Mouse (Mus musculus) left cerebral cortex, postnatal 4 days (tissue): ENCODE measurements at regions not wholly inside any gene's neighbourhood (a gene's known extent, or its start where the extent isn't known, plus 50 kb on each side); places are given as distances from the start of the nearest gene placed in this dataset.
A peak's percentile ranks its signal among the peaks of the same experiment; 100 is the strongest.
"Not testable (repeated sequence)": the region's sequence is repeated elsewhere in the genome, so short reads cannot be mapped to it uniquely, and the experiment has no call there.

Experiments used
- DNase-seq: peaks from one replicate; pipeline ENCODE4 v3.0.0-alpha.2; 2022
- intact Hi-C: fragments of 180-260 bp; cut with DNase I; formaldehyde crosslinking; loops from one replicate; pipeline ENCODE4 v1.15.1; 2025

DNA sequence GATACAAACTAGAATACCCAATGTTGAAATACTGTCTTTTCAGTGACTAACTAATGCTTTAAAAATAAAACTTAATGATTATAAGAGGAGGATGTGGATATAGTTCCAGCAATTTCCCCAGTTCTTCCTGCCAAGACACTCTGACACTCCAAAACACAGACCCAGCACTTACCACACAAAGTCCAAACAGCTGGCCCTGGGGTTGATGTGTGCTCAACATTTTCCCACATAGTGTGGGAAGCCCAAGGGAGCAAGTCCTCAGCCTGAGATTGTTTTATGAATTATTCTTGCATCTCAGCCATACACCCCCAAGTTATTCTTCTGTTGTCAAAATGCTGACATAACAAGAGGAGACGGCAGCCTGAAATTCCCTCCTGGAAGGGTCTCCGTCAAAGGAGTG lies 187.5 kb upstream of the Gm21897 start:
- DNase-seq, result no peak
- intact Hi-C loops, result no loop called here

DNA sequence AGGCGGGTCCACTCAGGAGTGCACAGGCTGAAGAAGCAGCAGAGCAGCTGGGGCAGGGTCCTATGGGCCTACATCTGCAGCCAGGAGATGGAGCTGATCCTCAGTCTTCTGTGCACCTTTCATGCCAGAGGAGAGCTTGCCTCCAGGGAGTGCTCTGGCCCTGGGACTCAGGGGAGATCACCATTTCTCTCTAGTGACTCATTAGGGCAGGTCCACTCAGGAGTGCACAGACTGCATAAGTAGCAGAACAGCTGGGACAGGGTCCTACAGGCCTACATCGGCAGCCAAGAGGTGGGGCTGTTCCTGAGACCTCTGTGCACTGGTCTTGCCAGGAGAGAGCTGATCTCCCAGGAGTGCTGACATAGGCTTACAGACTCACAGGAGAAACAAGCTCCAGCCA lies 159.4 kb upstream of the Gm21897 start:
- intact Hi-C loops, result no loop called here
- no peak for DNase-seq

GRCm38 (mm10) chr16:15175516-15175915 lies 141.7 kb upstream of the Gm21897 start:
- intact Hi-C loops, result no loop called here
- no peak for DNase-seq

DNA sequence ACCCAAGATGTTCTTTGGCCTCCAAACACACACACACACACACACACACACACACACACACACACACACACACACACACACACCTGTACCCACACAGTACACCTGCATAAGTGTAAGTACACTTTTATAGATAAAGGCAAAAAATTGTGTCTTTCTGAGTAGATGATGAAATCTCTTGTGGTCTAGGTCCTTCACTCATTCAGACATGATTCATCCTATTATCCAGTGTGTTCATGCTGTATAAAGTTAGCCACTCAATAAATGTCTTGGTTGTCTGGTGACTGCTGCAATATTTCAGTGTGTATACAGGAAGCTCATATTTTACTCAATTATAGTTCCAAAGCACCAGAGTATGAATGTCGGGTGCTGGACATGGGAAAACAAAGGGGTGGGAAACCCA lies 131.5 kb upstream of the Gm21897 start:
- intact Hi-C loops, result no loop called here
- no peak for DNase-seq

DNA sequence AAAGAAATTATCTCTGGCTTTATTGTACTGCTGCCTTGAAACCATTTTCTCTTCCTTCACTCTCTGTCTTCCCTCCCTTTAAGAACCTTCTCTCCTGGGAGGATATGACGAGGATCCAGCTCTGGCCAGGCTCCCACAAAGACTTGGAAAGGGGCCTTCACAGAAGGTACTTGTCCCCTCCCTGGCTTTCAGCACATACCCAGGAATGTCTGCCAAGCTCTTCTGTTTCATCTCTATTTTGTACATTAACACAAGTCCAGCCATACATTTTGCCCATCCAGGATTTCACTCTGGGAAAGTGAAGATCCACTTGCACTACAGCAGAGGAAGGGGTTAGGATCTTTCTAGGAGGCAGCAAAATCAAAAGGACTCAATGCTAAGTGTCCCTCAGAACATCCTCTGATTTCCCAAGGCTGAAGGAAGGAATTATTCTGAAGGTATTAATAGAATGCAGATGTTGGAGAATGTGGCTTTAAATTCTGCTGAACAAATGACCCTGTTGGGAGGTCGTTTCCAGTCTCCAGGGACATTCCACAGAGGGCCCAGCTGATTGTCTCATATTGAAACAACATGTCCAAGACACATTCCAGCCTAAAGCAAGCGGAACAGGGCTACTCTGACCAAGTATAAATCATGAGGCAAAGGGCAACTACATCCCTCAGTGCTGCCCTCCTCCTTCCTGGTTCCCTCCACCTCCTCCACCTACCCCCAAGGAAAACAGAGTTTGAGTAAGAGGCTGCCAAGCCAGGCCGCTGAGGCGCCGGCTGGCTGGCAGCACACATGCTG lies 122.1 kb upstream of the Gm21897 start:
- peak; percentile 5 for DNase-seq
- intact Hi-C loops, result no loop called here

GRCm38 (mm10) chr16:15195931-15196330 lies 121.3 kb upstream of the Gm21897 start:
- DNase-seq, intact Hi-C loops: not testable (repeated sequence)

- intact Hi-C loops, result no loop called here
- no peak for DNase-seq
Measured at GRCm38 (mm10) chr16:15196855-15197254, 120.4 kb upstream of the Gm21897 start.

- intact Hi-C loops, result no loop called here
- no peak for DNase-seq
Measured at GRCm38 (mm10) chr16:15215921-15216320, 101.3 kb upstream of the Gm21897 start.

GRCm38 (mm10) chr16:15220961-15221547 lies 96.2 kb upstream of the Gm21897 start:
- no peak for DNase-seq
- intact Hi-C loops, result no loop called here

DNA sequence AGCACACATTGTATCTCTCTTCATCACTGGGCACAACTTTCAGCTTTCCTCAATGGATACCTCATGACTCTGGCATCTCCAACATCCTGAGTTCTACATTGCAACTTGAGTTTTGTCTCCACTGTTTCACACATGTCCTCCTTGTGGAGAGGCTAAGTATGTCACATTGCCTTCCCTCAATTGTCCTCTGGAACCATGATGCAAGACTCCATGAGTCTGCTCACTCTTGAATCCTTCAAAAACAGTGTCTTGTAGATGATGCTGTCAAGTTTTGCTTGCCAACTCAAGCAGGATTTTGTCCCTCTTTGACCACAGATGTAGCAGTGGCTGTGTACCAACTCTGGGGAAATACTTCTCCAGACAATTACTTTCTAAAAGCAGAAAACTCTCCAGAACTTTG lies 79.4 kb upstream of the Gm21897 start:
- intact Hi-C loops, result no loop called here
- no peak for DNase-seq

GRCm38 (mm10) chr16:15238449-15238848 lies 78.8 kb upstream of the Gm21897 start:
- intact Hi-C loops, result no loop called here

GRCm38 (mm10) chr16:15250186-15250585 lies 67.1 kb upstream of the Gm21897 start:
- DNase-seq, result no peak
- intact Hi-C loops, result no loop called here

More at GRCm38 (mm10) chr16:15238449-15238848, 78.8 kb upstream of the Gm21897 start:
- no peak for DNase-seq

GRCm38 (mm10) chr16:15251686-15252085 lies 65.6 kb upstream of the Gm21897 start:
- no peak for DNase-seq
- intact Hi-C loops, result no loop called here

GRCm38 (mm10) chr16:15252666-15253347 lies 64.5 kb upstream of the Gm21897 start:
- intact Hi-C loops, result no loop called here
- DNase-seq, result no peak

DNA sequence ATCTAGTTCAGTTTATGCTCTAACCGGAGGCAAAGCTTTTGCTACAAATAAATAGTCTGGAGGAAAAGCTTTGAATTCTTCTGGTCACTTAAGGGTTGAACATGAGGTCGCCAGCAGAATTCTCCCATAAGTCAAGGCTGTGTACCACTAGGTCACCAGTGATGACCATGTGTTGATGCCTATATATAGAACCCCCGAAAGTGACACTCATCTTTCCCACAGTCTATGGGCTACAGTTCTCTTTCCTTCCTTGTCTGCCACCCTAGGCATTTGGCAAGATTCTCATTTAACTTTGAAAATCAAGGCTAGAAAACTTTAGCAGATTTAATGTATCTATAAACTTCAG lies 63.9 kb upstream of the Gm21897 start:
- intact Hi-C loops, result no loop called here
- DNase-seq, result no peak

- DNase-seq, result no peak
- intact Hi-C loops, result no loop called here
Measured at GRCm38 (mm10) chr16:15254669-15255068, 62.6 kb upstream of the Gm21897 start.

DNA sequence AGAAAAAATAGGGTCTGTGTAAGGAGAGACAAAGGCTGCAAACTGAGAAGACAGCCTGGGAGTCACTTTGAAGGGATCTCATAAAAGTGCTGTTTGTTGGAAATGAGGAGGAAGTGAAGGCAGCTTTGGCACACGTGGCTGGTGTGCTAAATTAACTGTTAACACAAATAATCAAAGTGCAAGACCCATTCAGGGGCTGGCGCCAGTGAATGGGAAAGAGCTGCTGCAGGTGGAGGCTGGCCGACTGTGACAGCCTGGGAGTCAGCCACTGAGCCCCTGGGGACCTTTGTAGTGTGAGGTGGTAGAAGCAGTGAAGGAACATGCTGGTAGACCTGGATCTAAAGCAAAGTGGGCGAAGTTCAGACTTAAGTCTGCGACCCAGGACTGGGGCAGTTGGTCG lies 57.8 kb upstream of the Gm21897 start:
- no peak for DNase-seq
- intact Hi-C loops, result no loop called here

DNA sequence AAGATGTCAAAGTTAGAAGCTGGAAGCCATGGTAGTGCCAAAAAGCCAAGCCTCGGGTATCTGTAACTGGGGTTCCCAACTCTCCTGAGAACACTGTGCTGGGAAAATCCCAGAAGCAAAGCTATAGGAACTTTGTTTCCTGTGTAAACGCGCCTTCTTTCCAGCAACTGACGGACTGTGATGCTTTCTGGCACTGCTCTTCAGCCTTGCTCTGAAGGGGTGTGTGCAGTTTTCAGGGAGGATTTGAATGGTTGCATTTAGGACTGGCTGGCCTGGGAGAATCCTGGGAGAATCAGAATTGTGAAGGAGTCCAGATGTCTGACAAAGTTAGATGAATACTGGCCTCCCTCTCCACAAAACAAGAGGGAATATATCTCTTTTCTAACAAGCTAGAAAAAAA lies 57.2 kb upstream of the Gm21897 start:
- intact Hi-C loops, result no loop called here
- DNase-seq, result no peak
